Comparison of ENCODE assay signal across 17 mouse cellular contexts in genomic region chr2:3805742-3806141, GRCm38 (mm10).
"Had no signal": no experiment of that assay in that cellular context is flagged by ENCODE, and none has a peak within 500 bp of the region (broad histone marks: within the 10 kb centered on the region; RNA-seq: fewer than 3 reads in every experiment).

No protein-coding gene starts in this region.

- H3K36me3 ChIP-seq: liver, embryonic 13.5 days; liver, embryonic 15.5 days; midbrain, embryonic 12.5 days; neural tube, embryonic 12.5 days; stomach, embryonic 15.5 days had no signal

- H3K4me3 ChIP-seq: liver, embryonic 13.5 days; liver, embryonic 15.5 days; megakaryocyte, embryonic 14.5 days; midbrain, embryonic 12.5 days; neural tube, embryonic 12.5 days; stomach, embryonic 15.5 days had no signal

- H3K4me2 ChIP-seq: liver, embryonic 13.5 days; liver, embryonic 15.5 days; midbrain, embryonic 12.5 days; neural tube, embryonic 12.5 days; stomach, embryonic 15.5 days had no signal

- H3K9me3 ChIP-seq: liver, embryonic 13.5 days; liver, embryonic 15.5 days; midbrain, embryonic 12.5 days; neural tube, embryonic 12.5 days; stomach, embryonic 15.5 days had no signal

- H3K9ac ChIP-seq: liver, embryonic 13.5 days; liver, embryonic 15.5 days; liver, postnatal 0 days; midbrain, embryonic 12.5 days; neural tube, embryonic 12.5 days; stomach, embryonic 15.5 days had no signal

- H3K4me1 ChIP-seq: liver, embryonic 13.5 days; liver, embryonic 15.5 days; midbrain, embryonic 12.5 days; neural tube, embryonic 12.5 days; stomach, embryonic 15.5 days had no signal

- ATAC-seq: liver, postnatal 0 days had no signal

- H3K27me3 ChIP-seq: liver, embryonic 13.5 days; liver, embryonic 15.5 days; midbrain, embryonic 12.5 days; neural tube, embryonic 12.5 days; stomach, embryonic 15.5 days had no signal

- DNase-seq: liver, embryonic 13.5 days; liver, postnatal 0 days; lung, adult 2 months; lung, postnatal 10 days; lung, postnatal 36 days; midbrain, embryonic 14.5 days; right cerebral cortex, postnatal 14 days; thymus, adult 2 months; thymus, postnatal 25 days; thymus, postnatal 4 days had no signal

- H3K27ac ChIP-seq: liver, embryonic 13.5 days; liver, embryonic 15.5 days; macrophage; midbrain, embryonic 12.5 days; neural tube, embryonic 12.5 days; stomach, embryonic 15.5 days; stomach, postnatal 0 days had no signal
